Mouse (Mus musculus) Patski (cell line): Measurements from ENCODE around the gene Colq. TPM values are rescaled to one million over a fixed set of nuclear protein-coding genes. Genes with fewer than 3 reads are reported as not detected.

Experiments used
- ATAC-seq: fragments of 100-300 bp; one replicate; pipeline ENCODE4 v1.8.0; 2021
- CTCF ChIA-PET: fragments of 350-600 bp; sonication (Branson Sonifier 250); formaldehyde crosslinking; loops from one replicate; lab custom pipeline; 2022; ENCODE audit warnings: inconsistent platforms; lab: Charles Lee
- POLR2A ChIA-PET: fragments of 350-600 bp; sonication (Branson Sonifier 250); formaldehyde crosslinking; loops from one replicate; lab custom pipeline; 2022; ENCODE audit warnings: antibody characterized with exemption, inconsistent platforms; lab: Charles Lee
- DNase-seq: peaks from one replicate; pipeline ENCODE4 v3.0.0-alpha.2; 2011; ENCODE audit warnings: low read depth, low spot score
- H3K27me3 ChIP-seq: fragments of 371-371 bp; one replicate; pipeline ENCODE4 v1.5.1; 2021
- CTCF ChIP-seq: fragments of 100-300 bp; IDR thresholded peaks from one replicate; pipeline ENCODE4 v1.5.1; 2021
- in situ Hi-C: fragments of 300-500 bp; cut with MboI; formaldehyde crosslinking; loops from 3 replicates; pipeline ENCODE4 v1.11.1; 2018; ENCODE audit warnings: low pct_unique_long_range_greater_than_20kb, mixed read lengths
- polyA plus RNA-seq: library from polyadenylated mRNA; unstranded; gene quantifications from one replicate; pipeline ENCODE4 v1.2.3, GENCODE M21; 2021

The Colq gene
- polyA plus RNA-seq, 1 experiment from 2014 or later: not detected

GRCm38 (mm10) chr14:31557784-31558183, 33.4 kb downstream of the Colq start:
- POLR2A ChIA-PET: no interaction called here
- in situ Hi-C loops: no loop called here

GRCm38 (mm10) chr14:31557273-31557672, 33.9 kb downstream of the Colq start:
- DNase-seq (no peak), ATAC-seq (no peak)
- ChIA-PET POLR2A (interaction anchor here (0.8 kb wide), 1 partner anchor 11 kb away, joined by 3 read pairs; no protein-coding TSS in a partner anchor), CTCF (no interaction called here)
- in situ Hi-C loops: no loop called here
- H3K27me3 ChIP-seq: peaks cover 7% of the 10 kb centered on the region
- no peak for TF ChIP-seq CTCF

More at GRCm38 (mm10) chr14:31557784-31558183, 33.4 kb downstream of the Colq start:
- no peak for ATAC-seq
- peaks cover 7% of the 10 kb centered on the region for H3K27me3 ChIP-seq
- TF ChIP-seq CTCF: no peak
- no peak for DNase-seq
- CTCF ChIA-PET: no interaction called here

DNA sequence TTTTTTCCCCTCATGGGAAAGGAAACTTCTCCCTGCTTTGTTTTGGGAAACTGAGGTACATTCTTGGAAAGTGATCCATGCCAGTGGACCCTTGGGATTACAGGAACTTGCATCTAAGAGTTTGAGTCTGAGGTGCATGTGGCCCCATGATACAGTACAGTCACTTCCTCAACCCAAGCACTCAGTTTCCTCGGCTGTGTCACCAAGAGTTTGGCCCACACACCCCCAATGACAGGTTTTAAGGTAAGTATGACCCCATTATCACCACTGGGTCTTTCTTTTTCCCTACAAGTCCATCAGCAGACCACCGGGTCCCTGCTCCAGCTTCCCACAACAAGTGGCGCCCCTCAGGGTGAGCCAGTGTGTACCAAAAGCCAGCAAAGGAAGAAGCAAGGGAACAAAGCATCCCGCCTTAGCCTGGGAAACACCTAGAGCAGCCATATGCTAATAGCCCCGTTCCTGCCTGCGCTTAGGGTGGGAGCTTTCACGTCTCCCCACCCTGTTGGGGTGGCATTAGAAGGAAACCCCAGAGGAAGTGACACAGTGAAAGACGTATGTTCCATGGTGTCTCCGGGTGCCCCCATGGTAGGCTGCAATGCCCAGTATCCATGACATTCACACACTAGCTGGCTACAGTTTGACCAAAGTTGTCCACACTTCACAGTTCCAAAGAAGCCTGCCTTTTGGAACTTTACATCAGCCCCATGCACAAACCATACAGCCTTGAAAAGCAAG, 34.5 kb downstream of the Colq start:
- ATAC-seq (no peak), DNase-seq (no peak)
- ChIA-PET POLR2A (interaction anchor here (0.8 kb wide), 1 partner anchor 11 kb away, joined by 3 read pairs; no protein-coding TSS in a partner anchor), CTCF (interaction anchor here (1.7 kb wide), 1 partner anchor 13 kb away, joined by 5 read pairs; no protein-coding TSS in a partner anchor)
- no peak for TF ChIP-seq CTCF
- in situ Hi-C loops: no loop called here
- H3K27me3 ChIP-seq: peaks cover 7% of the 10 kb centered on the region

DNA sequence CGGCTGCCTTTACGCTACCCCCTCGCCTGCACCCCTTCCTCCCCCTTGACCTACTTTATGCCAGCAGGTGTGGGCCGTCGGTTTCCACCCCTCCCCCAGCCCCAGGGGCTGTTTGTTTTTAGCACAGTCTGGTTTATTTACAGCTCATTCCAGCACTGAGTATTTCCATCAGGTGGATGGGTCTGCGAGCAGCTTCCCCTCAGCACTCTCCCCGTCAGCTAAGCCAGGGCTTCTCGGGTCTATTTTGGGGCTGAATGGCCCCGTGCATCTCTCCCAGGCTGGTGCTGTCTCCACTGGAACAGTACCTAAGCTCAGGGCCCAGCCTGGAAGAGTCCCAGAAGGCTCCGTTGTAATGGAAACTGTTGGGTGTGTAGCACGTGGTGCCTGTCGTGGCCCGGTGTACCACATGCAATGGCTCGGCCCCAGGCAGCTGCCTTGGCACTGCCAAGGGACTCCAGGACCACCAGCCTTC, 35.1 kb downstream of the Colq start:
- ChIA-PET POLR2A (no interaction called here), CTCF (interaction anchor here (1.7 kb wide), 1 partner anchor 12 kb away, joined by 5 read pairs; no protein-coding TSS in a partner anchor)
- H3K27me3 ChIP-seq: peaks cover 7% of the 10 kb centered on the region
- in situ Hi-C loops: no loop called here
- no peak for DNase-seq
- no peak for TF ChIP-seq CTCF
- no peak for ATAC-seq

- DNase-seq: no peak
- in situ Hi-C loops: no loop called here
- TF ChIP-seq CTCF: no peak
- peaks cover 7% of the 10 kb centered on the region for H3K27me3 ChIP-seq
- ChIA-PET CTCF (interaction anchor here (1.7 kb wide), 1 partner anchor 11 kb away, joined by 5 read pairs; no protein-coding TSS in a partner anchor), POLR2A (no interaction called here)
- no peak for ATAC-seq
Measured at GRCm38 (mm10) chr14:31555021-31555420, 36.1 kb downstream of the Colq start.

- ChIA-PET POLR2A (no interaction called here), CTCF (interaction anchor here (1.2 kb wide), 1 partner anchor 12 kb away, joined by 5 read pairs; no protein-coding TSS in a partner anchor)
- ATAC-seq (no peak), DNase-seq (no peak)
- no peak for TF ChIP-seq CTCF
- in situ Hi-C loops: no loop called here
- H3K27me3 ChIP-seq: no peaks in the 10 kb centered on the region
Measured at GRCm38 (mm10) chr14:31543885-31544442, 47.2 kb downstream of the Colq start.

- CTCF ChIA-PET: interaction anchor here (0.8 kb wide), 1 partner anchor 68 kb away, joined by 3 read pairs; no protein-coding TSS in a partner anchor
- POLR2A ChIA-PET: interaction anchor here (0.6 kb wide), 1 partner anchor 34 kb away, joined by 3 read pairs; no protein-coding TSS in a partner anchor
- ATAC-seq: no peak
- no peaks in the 10 kb centered on the region for H3K27me3 ChIP-seq
- in situ Hi-C loops: no loop called here
- no peak for DNase-seq
- no peak for TF ChIP-seq CTCF
Measured at GRCm38 (mm10) chr14:31537298-31537697, 53.8 kb downstream of the Colq start.

DNA sequence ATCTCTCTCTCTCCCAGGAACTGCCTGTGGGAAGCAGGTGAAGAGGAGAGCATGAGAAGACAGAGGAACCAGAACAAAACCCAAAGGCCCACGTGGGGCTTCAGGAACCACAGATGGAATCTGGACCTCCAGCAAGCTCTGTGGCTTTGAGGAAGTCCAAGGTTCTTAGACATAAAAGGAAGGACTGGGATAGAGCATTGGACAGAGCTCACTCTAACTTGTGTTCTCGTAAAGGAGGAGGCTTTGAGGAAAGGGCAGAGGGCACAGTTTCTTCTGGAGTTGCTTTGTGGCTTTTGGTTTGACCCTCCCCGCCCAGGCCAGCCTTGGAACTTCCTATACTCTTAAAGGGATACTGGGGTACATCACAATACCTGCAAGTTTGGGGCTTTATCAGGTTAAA, 58.5 kb downstream of the Colq start:
- H3K27me3 ChIP-seq: no peaks in the 10 kb centered on the region
- DNase-seq (no peak), ATAC-seq (no peak)
- POLR2A ChIA-PET: no interaction called here
- in situ Hi-C loops: no loop called here
- TF ChIP-seq CTCF: no peak
- CTCF ChIA-PET: interaction anchor here (1.2 kb wide), 1 partner anchor 16 kb away, joined by 3 read pairs; no protein-coding TSS in a partner anchor

DNA sequence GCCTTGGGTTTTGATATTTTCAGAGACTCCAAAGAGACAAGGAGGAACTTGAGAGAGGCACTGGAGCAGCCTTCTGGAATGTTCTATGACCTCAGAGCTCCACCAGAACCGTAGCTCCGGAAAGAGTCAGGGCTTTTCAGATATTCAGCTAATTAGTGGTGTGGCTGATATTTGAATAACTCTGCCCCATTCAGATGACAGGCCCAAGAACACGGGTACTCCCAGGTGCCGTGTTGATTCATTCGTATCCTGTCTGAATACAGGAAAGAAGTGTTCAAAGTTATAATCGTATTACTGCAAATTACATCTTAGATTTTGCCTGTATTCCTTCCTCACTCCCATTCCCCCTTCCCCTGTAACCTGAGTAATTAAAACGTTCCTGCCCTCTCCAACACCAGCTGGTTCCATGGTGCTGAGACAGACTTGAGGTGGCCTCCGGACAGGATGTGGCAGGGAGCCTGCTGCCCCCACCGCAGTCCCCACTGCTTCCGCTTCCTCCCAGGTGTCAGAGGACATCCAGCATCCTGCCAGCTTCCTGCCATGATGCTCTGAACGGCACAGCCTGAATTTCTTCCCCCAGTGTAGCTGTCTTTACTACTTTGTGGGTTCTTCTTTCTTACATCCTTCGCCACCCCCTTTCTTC, 59.5 kb downstream of the Colq start:
- DNase-seq (no peak), ATAC-seq (no peak)
- ChIA-PET CTCF (no interaction called here), POLR2A (no interaction called here)
- in situ Hi-C loops: no loop called here
- no peaks in the 10 kb centered on the region for H3K27me3 ChIP-seq
- TF ChIP-seq CTCF: no peak

GRCm38 (mm10) chr14:31530847-31531246, 60.3 kb downstream of the Colq start:
- in situ Hi-C loops: no loop called here
- DNase-seq (no peak), ATAC-seq (no peak)
- H3K27me3 ChIP-seq: no peaks in the 10 kb centered on the region
- POLR2A ChIA-PET: no interaction called here
- no peak for TF ChIP-seq CTCF
- CTCF ChIA-PET: no interaction called here
